Mouse (Mus musculus) erythroid progenitor cell, adult 5-6 weeks (primary cell): ENCODE results near the gene Bag3. TPM values are rescaled to one million over a fixed set of nuclear protein-coding genes. Genes with fewer than 3 reads are reported as not detected.

Experiments
- ATAC-seq: replicated peaks from 2 replicates; pipeline ENCODE4 v1.8.0; 2016; ENCODE audit warnings: moderate number of reproducible peaks, mild to moderate bottlenecking, moderate TSS enrichment, inconsistent platforms; ENCODE audit not compliant: poor library complexity, low FRiP score, severe bottlenecking
- total RNA-seq, 2 experiments: library from RNA; stranded (forward) in 1 of 2; stranded (reverse) in 1 of 2; fragments of 150-400 nt in 1 of 2; fragments of 186-747, 209-891 nt in 1 of 2; gene quantifications; 2 replicates each; pipeline versions ENCODE4 v1.2.3 to v1.2.4; 2015 to 2017; ENCODE audit warnings: low replicate concordance in 2 of 2

Bag3 gene
- total RNA-seq, 2 experiments from 2014 or later: 0.38 to 2.9 TPM

DNA sequence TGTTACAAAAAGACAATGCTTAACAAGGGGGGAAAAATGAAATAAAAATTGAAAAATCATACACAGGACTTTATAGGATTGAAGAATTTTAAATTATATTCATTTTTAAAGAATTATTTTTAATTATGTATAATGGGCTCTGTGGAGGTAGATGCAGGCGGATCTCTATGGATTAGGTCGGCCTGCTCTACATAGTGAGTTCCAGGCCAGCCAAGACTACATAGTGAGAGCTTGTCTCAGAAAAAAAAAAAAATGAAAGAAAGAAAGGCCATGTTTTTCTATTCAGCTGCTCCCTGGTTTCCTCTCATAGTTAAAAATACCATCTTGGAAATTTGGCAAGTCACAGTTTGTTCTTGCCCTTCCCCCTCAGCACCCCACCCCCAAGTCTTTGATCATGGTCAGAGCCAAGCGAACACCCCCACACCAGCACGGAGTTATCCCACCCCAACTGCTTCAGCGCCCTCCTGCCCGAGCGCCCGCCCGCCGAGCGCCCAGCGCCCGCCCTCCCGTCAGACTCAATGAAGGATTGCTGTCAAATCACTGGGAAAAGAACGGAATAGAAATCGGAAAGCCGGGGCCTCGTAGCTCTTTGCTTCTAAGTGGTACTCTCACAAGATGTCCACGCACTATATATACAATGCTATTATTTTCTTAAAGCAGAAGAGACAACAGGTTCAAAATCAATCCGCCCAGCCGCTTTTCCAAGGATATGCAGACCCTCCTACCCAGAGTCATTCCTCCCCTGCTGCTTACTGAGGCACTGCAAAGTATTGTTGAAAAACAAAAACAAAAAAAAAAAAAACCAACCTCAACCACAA lies 68.9 kb downstream of the Bag3 start:
- no peak for ATAC-seq

DNA sequence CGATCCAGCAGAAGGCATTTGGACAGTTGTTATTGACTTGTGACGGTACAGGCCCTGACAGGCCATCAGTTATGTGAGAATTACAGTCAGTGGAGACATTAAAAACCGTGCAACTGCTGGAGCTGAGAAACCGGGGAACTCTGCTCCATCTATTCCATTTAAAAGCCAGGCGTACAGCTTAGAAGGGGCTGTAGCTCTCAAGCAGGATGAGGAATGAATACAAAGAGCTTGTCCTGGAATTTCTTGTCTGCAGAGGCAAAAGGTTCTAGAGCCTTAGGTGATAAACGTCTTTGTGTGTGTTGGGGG lies 69.5 kb downstream of the Bag3 start:
- ATAC-seq: no peak

DNA sequence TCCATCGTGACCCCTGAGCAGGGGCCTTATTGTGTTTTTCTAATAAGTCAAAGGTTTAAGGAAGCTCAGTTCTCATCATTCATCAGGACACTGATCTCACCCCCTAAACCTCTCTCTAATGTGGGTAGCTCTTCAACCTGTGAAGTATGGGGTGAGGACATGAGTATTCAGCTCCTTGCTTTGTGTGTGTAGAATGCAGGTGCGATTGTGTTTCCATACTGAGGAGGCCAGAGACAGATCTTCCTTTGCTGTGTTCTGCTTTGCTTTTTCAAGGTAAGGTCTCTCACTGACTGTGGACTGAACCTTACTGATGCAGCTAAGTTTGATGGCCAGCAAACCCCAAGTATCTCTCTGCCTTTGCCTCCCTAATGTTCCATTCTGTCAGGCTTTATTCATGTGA lies 72.9 kb downstream of the Bag3 start:
- ATAC-seq: no peak

Other genes starting within 250 kb of the Bag3 start
- gene BC017158, start 225.4 kb upstream of the Bag3 start, total RNA-seq (2015; ENCODE audit: low replicate concordance): 90.5 and 137 TPM in 2 replicates
- 85.2 and 107 TPM in 2 replicates for gene BC017158, start 225.4 kb upstream of the Bag3 start, total RNA-seq (2017; ENCODE audit: low replicate concordance)
- 43.2 and 50.1 TPM in 2 replicates for gene Rgs10, start 104.9 kb upstream of the Bag3 start, total RNA-seq (2015; ENCODE audit: low replicate concordance)
- 37.1 and 46.5 TPM in 2 replicates for gene Rgs10, start 104.9 kb upstream of the Bag3 start, total RNA-seq (2017; ENCODE audit: low replicate concordance)
- gene Tial1, start 61.9 kb upstream of the Bag3 start, total RNA-seq (2015; ENCODE audit: low replicate concordance): 249 and 259 TPM in 2 replicates
- 89.1 and 150 TPM in 2 replicates for gene Tial1, start 61.9 kb upstream of the Bag3 start, total RNA-seq (2017; ENCODE audit: low replicate concordance)
- 1.8 and 3.8 TPM in 2 replicates for gene Inpp5f, start 87.7 kb downstream of the Bag3 start, total RNA-seq (2015; ENCODE audit: low replicate concordance)
- gene Inpp5f, start 87.7 kb downstream of the Bag3 start, total RNA-seq (2017; ENCODE audit: low replicate concordance): 1.0 and 2.2 TPM in 2 replicates
- gene Mcmbp, start 216.9 kb downstream of the Bag3 start, total RNA-seq (2015; ENCODE audit: low replicate concordance): 23.8 and 50.7 TPM in 2 replicates
- gene Mcmbp, start 216.9 kb downstream of the Bag3 start, total RNA-seq (2017; ENCODE audit: low replicate concordance): 11.9 and 15.3 TPM in 2 replicates
- gene Sec23ip, start 221.3 kb downstream of the Bag3 start, total RNA-seq (2015; ENCODE audit: low replicate concordance): 15.5 and 38.6 TPM in 2 replicates
- gene Sec23ip, start 221.3 kb downstream of the Bag3 start, total RNA-seq (2017; ENCODE audit: low replicate concordance): 23.8 and 26.3 TPM in 2 replicates